Mouse (Mus musculus) urinary bladder, adult 2 months (tissue): Measurements from ENCODE around the gene Hpd. TPM values are rescaled to one million over a fixed set of nuclear protein-coding genes. Genes with fewer than 3 reads are reported as not detected.

Source experiments
- DNase-seq: peaks from one replicate; pipeline ENCODE4 v3.0.0; 2022; ENCODE audit warnings: low spot score
- polyA plus RNA-seq: library from polyadenylated mRNA; depleted of rRNA; stranded (reverse); fragments of >200 nt; gene quantifications from 2 replicates; pipeline ENCODE4 v1.2.3, GENCODE M21; 2012

The Hpd gene
- polyA plus RNA-seq, 1 experiment = 0.45 TPM

DNA sequence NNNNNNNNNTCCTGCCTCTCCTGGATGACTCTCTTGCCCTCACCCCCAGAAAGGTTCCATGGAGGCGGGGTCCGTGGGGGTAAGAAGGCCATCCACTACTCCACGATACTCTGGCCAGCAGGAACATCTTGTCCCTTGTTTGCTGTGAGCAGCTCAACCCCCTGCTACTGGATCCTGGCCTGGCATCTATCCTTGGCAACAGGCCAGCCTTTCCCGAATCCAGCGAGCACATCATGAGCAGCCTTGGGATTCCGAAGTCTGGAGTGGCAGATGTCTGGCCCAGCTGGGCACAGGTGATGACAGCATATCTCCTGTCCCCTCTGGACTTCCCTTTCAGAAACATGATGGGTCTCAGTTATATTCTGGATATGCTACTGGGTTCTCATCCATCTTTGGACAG is 3.4 kb upstream of the Hpd start:
- no peak for DNase-seq

DNA sequence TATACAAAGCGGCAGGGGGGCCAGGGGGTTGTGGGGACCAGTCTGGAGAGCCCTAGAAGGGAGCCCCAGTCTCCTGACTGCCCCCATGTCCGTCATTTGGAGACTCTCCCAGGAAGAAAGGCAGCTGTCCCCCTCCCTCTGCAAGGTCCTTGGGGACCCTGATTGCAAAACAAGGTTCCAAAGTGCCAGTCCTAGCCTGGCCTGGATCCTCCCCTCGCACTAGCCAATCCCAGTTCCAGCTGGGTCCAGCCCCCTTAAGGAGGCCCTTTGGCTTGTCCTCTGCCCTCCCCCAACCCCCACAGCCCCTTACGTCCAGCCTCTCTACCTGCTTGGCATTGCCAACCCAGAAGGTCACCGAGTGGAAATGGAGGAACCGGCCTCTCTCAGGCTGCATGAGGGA is 991 bp downstream of the Hpd start:
- DNase-seq = no peak

DNA sequence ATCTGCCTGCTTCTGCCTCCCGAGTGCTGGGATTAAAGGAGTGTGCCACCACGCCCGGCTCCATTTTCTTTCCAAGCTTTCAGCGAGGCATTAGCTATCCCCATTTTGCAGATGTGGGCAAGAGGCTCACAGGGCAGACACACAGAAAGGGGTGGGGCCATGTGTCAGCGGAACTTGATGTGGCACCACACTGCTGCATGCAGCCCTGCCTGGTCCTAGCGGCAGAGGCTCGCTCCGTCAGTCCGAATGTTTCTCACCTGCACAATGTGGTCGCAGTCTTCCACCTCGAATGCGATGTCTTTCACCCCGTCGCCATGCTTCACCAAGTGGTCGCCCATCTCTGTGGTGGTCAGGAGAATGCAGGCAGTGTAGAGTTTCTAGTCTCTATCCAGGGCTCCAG is 2.1 kb downstream of the Hpd start:
- no peak for DNase-seq

DNA sequence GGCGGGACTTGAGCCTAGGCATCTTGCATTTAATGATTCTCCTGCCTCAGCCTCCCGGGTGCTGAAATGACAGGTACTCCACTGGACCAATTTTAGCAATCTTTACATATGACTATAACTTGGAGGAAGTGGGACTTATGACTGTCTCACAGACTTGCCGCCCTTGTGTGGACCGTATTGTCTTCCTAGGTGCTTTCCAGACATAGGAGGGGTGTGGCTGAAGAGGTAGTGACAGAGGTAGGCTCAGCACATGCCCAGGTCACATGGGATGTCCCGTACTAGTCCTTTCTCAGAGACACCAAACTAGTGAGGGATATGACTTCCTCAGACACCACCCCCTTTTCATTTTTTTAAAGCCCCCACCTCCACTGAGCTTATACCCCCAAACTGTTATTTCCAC is 3.7 kb downstream of the Hpd start:
- DNase-seq = no peak

DNA sequence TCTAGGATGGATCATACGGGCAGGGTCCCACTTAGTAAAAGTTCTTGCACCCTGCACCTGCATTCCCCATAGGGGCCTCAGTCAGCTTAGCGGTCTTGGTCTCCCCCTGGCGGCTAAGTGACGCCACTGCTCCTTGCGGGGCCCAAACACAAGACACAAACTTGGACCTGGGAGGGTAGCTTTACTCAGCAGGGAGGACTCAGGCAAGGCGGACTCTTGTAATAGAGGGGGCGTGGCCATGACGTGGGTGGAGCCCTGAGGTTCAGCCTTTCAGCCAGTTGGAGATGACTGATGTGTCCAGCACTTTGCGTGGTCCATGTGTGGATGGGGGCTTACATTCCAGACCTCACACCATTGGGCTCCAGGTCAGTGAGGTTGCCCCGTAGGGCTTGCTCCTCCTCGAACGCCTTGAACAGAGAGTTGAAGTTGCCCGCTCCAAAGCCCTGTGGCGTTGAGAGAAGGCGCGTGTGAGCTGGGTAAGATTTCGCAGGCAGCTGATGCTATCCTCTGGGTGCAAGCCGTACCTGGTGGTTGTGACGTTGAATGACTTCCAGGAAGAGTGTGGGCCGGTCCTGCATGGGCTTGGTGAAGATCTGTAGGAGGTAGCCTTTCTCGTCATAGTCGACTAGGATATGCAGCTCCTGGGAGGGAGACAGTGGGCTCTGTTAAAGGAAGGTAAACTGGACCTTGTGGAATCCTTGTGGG is 10.7 kb downstream of the Hpd start:
- DNase-seq = peak; percentile 78

DNA sequence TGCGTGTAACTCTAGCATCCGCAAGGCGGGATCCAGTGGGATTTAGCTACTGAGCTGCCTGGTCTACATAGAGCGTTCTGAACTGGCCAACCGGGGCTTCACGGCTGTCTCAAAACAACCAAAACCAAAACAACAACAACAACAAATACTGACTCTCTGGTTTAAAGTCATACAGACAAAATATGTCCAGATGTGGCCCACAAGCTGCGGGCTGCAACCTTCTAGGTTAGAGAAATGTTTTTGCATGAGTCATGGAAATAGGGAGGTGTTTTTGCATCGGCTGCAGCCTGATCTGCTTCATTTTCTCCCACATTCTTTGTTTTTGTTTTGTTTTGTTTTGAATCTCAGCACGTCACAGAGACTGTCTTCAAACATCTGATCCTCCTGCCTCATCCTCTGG is 12.2 kb downstream of the Hpd start:
- no peak for DNase-seq

DNA sequence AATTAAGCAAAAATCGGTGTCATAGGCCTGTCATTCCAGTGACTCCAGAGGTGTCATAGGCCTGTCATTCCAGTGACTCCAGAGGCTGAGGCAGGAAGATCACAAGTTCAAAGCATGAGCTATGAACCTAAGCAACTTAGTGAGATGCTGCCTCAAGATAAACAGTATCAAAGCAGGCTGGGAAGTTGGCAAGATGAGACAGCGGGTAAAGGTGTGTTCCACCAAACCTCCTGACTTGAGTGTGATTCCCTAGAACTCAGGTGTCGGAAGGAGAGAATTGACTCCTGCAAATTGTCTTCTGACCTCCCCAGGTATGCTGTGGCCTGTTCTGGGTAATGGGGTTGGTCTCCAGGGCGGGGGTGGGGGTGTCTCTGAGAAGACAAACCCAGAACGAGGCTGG is 13.2 kb downstream of the Hpd start, which contains the start of gene Psmd9:
TSS of gene Psmd9 (plus strand) at position 130 of the 400 bp plus-strand sequence.
- DNase-seq = no peak

DNA sequence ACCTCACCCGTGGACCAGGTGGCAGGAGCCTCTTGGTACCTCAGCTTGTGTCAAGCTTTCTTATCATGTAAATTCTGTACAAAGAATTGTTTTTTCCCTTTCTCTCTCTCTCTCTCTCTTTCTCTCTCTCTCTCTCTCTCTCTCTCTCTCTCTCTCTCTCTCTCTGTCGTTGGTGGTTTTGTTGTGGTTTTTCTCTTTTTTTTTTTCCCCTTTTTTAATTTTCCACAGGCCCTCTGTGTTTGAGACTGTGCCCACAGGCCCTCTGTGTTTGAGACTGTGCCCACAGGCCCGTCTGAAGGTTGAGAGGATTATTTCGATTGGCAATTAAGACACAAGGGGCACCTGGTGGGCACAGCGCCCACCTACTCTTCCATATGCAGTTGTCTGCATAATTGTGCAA is 14.9 kb downstream of the Hpd start:
- DNase-seq = no peak

DNA sequence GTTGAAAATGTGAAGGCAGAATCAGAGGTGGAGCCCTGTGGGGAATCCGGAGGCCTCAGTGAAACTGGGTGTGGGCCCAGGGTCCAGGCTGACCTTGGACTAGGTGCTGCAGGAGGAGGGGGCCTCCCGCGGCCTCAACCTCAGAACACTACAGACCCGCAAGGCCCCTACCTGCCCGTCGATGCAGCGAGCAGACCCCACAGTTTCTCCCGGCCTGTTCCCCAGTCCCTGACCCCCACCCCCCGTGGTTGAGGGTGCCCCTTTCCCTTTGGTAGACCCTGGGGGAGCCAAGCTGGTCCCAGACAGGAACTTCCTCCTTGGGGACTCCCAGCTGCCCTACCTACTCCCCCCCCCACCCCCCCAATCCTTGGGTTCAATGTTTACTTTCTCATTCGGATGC is 16.1 kb downstream of the Hpd start:
- no peak for DNase-seq

DNA sequence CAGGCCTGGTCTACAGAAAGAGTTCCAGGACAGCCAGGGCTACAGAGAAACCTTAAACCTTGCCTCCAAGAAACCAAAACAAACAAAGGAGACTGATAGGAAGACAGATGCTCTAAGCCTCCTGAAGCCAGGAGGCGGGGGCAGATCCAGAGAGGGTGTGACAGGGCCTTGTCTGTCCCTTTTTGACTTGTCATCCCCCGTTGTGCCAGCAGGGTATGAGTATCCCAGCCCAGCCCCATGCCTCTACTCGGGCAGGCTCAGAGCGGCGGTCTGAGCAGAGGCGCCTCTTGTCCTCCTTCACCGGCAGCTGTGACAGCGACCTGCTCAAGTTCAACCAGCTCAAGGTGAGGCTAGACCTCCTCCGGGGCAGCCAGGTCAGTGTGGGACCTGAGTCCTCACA is 19.6 kb downstream of the Hpd start:
- no peak for DNase-seq

DNA sequence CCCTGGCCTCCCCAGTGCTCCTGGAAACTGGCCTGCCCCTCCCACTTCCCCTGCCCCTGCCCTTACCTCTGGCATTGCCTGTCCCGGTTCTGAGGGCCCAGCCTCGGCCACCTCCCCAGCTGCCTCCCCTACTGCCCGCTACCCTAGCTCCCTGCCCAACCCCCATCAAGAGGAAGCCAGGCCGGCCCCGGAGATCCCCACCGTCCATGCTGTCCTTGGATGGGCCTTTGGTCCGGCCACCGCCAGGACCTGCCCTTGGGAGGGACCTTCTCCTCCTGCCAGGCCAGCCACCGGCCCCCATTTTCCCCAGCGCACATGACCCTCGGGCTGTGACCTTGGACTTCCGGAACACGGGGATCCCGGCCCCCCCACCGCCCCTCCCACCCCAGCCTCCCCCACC is 22.2 kb downstream of the Hpd start:
- no peak for DNase-seq

DNA sequence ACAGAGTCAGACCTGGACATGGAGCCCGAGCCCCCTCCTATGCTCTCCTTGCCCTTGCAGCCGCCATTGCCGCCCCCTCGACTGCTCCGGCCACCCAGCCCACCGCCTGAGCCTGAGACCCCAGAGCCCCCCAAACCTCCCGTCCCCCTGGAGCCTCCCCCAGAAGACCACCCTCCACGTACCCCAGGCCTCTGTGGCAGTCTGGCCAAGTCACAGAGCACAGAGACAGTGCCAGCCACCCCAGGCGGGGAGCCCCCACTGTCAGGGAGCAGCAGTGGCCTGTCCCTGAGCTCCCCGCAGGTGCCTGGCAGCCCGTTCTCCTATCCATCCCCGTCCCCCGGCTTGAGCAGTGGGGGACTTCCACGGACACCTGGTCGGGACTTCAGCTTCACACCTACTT is 22.7 kb downstream of the Hpd start:
- DNase-seq = no peak

DNA sequence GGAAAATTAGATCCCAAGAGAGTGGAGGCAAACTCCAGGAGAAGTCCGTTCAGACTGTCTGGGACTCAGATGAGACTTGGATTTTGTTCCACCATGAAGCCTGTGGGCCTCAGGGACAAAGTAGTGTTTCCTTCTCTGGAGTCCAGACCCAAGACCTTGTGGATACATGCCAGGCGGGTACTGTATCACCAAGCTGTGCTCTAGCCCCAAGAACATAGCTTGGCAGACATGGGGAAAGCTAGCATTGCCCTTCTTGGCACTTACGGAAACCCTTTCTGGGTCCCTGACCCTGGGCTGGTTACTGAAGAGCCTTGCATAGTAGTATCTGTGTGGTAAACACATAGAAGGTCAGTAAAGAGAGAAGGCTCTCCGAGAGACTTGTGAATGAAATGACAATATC is 23.1 kb downstream of the Hpd start:
- DNase-seq = no peak

DNA sequence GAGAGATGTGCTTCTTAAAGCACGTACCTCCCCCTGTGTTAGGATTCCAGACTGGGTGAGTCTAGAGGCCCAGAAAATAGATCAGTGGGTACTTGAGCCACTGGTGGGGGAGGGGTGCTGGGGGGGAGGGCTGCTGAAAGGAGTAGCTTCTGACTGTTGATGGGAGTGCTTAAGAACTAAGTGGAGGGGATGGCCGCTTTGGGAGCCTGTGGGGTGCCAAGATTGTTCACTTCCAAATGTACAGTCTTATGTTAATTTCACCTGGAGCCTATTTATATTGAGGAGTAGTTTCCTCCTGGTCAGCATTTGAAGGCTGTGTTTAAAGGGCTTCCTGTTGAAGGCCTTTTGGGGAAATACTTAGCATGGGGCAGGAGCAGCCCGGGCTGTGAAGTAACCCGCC is 24.6 kb downstream of the Hpd start:
- DNase-seq = no peak

DNA sequence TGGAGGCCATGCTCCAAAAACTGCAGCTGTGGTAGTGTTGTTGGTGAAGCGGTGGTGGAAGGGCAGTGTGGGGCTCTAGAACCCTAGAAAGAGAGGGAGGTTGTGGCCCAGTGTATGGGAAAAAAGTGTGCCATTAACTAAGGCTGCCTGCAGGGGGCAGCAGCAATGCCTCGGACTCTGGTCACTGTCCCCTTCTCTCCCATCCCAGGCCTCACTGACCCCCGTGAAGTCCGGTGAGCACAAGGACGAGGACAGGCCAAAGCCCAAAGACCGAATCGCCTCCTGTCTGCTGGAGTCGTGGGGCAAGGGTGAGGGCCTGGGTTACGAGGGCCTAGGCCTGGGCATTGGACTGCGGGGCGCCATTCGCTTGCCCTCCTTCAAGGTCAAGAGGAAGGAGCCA is 25.8 kb downstream of the Hpd start:
- DNase-seq = no peak

DNA sequence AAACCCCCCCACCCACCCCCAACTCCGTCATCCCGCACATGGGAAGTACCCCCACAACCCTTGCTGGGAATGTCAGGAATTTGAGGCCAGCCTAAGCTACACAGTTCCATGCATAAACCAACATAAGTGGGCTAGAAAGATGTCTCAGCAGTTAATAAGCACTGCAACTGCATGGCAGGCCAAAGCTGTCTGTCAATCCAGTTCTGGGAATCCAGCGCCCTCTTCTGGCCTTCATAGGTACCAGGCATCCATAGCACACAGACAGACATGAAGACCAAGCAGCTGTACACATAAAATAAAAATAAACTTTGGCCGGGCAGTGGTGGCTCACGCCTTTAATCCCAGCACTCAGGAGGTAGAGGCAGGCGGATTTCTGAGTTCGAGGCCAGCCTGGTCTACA is 27.1 kb downstream of the Hpd start:
- DNase-seq = no peak

DNA sequence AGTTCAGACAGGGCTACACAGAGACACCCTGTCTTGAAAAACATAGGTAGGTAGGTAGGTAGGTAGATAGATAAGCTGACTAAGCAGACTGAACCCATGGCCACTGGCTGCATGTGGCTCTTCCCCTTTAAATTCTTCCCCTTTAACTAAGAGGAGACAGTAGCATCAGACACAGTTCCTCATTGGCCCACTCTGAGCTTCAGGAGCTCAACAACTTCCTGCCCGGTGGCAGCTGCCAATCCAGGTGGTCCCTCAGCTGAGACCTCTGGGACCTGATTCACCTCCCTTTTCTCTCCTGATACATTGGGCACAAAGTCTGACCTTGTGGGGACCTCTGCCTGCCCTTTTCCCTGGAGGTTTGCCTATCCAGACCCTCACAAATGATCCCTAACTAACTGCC is 29.6 kb downstream of the Hpd start:
- DNase-seq = no peak

DNA sequence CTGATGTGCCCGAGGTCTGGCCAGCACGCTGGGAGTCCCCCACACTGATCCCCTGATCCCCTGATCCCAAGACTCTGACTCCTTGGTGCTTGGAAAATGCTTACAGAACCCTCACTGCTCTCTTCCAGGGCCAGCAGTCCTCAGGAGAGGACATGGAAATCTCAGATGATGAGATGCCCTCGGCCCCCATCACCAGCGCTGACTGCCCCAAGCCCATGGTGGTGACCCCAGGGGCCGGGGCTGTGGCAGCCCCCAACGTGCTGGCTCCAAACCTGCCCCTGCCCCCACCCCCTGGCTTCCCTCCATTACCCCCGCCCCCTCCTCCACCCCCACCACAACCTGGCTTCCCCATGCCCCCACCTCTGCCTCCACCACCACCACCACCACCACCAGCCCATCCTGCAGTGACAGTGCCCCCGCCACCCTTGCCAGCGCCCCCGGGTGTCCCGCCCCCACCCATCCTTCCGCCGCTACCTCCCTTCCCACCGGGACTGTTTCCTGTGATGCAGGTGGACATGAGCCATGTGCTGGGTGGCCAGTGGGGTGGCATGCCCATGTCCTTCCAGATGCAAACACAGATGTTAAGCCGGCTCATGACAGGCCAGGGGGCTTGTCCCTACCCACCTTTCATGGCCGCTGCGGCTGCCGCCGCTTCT is 30.7 kb downstream of the Hpd start:
- DNase-seq = no peak

DNA sequence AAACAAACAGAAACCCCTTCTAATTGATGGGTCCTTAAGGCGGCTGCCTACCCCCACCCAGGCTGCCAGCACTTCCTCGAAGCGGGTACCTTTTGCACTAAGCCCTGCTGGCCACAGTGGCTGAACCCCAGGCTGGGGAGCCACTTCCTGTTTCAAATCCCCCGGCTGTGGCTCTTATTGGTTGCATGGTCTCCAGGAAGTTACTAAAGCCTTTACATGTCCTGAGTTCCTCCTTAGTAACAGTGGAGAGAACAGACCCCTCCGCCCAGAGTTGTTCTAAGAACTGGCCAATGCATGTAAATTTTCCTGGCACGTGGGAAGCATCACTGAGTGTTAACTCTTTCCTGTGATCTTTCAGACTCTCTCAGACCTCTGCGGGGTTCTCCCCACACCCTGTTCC is 31.4 kb downstream of the Hpd start:
- no peak for DNase-seq

DNA sequence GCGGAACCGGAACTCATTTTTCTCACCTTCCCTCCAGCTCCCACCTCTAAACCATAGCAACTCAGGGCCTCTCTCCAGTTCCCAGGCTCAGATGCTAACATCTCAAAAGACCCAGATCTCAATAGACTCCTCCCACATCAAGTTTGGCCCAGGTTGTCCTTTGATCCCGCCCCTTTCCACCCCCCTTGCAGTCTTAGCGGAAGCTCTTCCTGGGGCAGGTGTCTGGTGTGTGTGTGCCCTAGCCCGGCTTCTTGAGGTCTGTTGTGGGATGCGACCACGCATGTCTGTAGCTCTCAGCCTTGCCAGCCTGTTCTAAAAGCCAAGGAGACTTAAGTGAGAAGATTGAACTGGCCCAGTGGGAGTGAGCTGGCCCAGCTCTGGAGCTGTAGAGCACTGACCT is 31.9 kb downstream of the Hpd start:
- DNase-seq = peak; percentile 21

DNA sequence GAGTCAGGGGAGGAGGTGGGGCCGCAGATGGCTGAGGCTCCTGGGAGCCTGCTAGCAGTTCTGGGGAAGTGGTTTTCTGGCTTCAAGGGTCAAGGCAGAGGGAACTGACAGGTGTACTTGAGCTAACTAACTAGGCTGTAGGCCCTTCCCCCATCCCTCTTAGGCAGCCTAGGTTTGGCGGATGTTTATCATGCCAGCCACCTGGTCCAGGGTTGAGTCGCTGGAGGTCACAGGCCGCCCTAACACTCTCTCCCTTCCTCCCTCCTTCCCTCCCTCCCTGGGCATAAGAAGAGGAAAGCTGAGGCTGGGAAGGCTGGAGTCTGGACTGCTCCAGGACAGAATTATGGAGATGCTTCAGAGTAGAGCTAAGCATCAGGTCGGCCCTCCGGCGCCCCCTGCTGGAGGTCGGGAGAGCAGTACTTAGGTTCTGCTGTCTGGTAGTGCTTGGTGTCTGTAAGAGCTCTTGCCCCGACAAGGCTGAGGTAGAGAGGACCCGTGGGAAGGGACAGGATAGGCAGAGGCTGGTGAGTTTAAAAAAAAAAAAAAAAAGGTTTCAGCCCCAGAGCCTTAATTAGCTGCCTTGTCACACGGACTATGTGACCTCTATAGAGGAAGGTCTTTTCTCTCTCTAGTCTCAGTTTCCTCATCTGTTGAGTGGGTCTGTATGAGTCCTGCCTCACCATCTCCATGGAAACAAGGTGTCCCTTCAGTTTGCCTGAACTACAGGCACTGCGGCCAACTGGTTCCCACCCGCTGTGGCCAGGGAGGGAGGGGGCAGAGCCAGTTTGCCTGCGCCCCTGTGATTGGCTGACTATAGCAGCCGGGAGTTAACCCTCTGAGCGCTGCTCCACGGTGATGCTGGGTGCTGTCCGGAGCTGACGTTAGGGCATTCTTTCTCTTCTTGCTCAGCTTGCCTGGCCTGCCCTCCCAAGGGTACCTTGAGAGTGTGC is 32.8 kb downstream of the Hpd start:
- peak; percentile 87 for DNase-seq

DNA sequence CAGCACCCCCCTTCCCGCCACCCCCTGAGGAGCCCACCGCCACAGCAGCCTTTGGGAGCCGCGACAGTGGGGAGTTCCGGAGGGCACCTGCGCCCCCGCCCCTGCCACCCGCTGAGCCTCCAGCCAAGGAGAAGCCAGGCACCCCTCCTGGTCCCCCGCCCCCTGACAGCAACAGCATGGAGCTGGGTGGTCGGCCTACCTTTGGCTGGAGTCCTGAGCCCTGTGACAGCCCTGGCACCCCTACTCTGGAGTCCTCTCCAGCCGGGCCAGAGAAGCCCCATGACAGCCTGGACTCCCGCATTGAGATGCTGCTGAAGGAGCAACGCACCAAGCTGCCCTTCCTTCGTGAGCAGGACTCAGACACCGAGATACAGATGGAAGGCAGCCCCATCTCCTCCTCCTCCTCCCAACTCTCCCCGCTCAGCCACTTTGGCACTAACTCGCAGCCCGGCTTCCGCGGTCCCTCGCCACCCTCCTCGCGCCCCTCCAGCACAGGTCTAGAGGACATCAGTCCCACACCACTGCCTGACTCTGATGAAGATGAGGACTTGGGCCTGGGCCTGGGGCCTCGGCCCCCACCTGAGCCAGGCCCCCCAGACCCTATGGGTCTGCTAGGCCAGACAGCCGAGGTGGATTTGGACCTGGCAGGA is 34.3 kb downstream of the Hpd start:
- peak; percentile 23 for DNase-seq
